19 mouse cellular contexts compared by ENCODE assay signal in the genomic region with DNA sequence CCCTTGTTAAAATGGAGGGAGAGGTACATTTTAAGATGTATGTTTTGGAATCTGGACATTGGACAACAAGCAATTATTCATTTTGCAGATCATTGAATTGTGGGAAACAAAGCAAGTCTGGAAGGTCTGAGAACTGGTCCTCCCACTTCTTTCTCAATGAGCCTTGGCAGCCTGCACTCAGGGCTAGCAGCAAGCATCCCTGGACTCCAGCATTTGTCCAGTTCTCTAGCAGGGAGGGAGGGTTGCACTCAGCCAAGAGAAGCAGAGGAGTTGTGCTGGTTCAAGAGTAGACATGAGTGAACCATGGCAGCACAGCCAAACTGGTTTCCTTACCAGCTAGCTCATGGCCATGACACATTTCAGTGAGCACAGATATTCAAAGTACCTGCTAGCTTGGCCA.
"Had no signal": no experiment of that assay in that cellular context is flagged by ENCODE, and none has a peak within 500 bp of the region (broad histone marks: within the 10 kb centered on the region; RNA-seq: fewer than 3 reads in every experiment).

No protein-coding gene starts in this region.

- H3K4me3 ChIP-seq: limb, embryonic 12.5 days; limb, embryonic 15.5 days; stomach, embryonic 15.5 days had no signal

- DNase-seq: kidney, adult 8-10 months; kidney, postnatal 10 days; kidney, postnatal 4 days; left cerebral cortex, postnatal 4 days; liver, postnatal 0 days; lung, embryonic 14.5 days; lung, postnatal 4 days; midbrain, embryonic 14.5 days; retina, postnatal 1 day; right cerebral cortex, postnatal 25 days; spleen, adult 18-20 months; thymus, postnatal 25 days had no signal

- ATAC-seq: liver, postnatal 0 days; lung, postnatal 0 days had no signal

- H3K9ac ChIP-seq: limb, embryonic 12.5 days; limb, embryonic 15.5 days; liver, embryonic 14.5 days; liver, postnatal 0 days; lung, embryonic 14.5 days; stomach, embryonic 15.5 days had no signal

- H3K27me3 ChIP-seq: limb, embryonic 12.5 days; limb, embryonic 15.5 days; stomach, embryonic 15.5 days had no signal

- H3K9me3 ChIP-seq: limb, embryonic 12.5 days; limb, embryonic 15.5 days; stomach, embryonic 15.5 days had no signal

- H3K4me2 ChIP-seq: limb, embryonic 12.5 days; limb, embryonic 15.5 days; liver, embryonic 11.5 days; lung, embryonic 14.5 days; midbrain, embryonic 11.5 days; stomach, embryonic 15.5 days had no signal

- H3K36me3 ChIP-seq: stomach, embryonic 15.5 days had no signal

- H3K27ac ChIP-seq: limb, embryonic 12.5 days; limb, embryonic 15.5 days; liver, embryonic 14.5 days; stomach, embryonic 15.5 days had no signal
